Mouse (Mus musculus): ENCODE results near the gene Cacng5.

- TF ChIP-seq POLR2A (IDR thresholded peaks at IDR 0.05; ENCODE audit: borderline replicate concordance, extremely low read depth, low read depth, low read length) (no peak), CTCF (IDR thresholded peaks at IDR 0.05; ENCODE audit: insufficient read depth, low read length) (peak; percentile 73)
These were observed 55.6 kb downstream of the Cacng5 start for GRCm38 (mm10) chr11:107859288-107859687.

Measured in lung, adult 2 months (tissue).